Mouse (Mus musculus): ENCODE data around the gene H13.

DNA sequence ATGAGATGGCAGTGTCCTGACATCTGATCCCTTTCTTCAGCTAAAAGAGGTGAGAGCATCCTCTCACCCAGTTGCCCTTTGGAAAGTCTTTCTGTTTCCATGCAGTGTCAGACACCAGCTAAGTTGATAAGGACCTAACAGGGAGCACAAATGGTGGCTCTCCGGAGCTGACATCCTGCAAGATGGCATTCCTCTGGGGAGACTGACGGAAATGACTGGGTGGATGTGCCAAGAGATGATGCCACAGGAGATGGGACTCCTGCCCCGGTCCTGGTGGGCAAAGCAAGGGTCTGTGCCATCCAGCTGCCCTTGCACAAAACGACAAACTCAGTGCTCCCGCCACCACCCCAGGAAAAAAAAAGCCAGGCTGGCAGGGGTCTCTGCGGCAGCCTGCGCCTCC is 37.9 kb downstream of the H13 start:
- TF ChIP-seq POLR2A (IDR thresholded peaks at IDR 0.05; ENCODE audit: insufficient read depth, low read length), result no peak
- TF ChIP-seq EP300 (IDR thresholded peaks at IDR 0.05; ENCODE audit: insufficient read depth, low read depth, low read length), result no peak

All from ES-Bruce4 (cell line).